Mouse (Mus musculus) lung, postnatal 0 days (tissue): ENCODE results near the gene Fermt2.

Experiments
- CTCF ChIP-seq: IDR thresholded peaks from 2 replicates; pipeline ENCODE4 v1.5.1; 2016; ENCODE audit warnings: antibody characterized with exemption, mild to moderate bottlenecking
- EP300 ChIP-seq: IDR thresholded peaks from 2 replicates; pipeline ENCODE4 v1.6.1; 2016; ENCODE audit warnings: antibody characterized with exemption, mild to moderate bottlenecking, control low read depth

DNA sequence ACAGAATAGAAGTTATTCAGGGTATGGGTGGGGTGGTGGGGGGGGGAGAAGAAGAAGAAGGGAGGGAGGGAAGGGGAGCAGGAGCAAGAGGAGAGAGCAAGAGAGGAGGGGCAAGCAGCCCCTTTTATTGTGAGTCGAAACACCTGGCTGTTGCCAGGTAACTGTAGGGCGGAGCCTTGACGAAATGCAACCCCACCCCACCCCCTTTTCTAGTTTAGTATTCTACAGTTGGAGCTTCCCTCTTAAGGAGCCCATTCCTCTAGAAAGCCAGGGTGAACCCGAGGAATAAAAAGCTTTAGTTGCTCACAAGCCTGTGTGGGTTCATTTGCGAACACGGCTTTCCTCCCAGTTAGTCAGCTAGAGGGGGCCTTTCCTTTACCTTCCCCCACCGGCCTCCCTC lies 85.0 kb downstream of the Fermt2 start:
- TF ChIP-seq CTCF: no peak
- TF ChIP-seq EP300: no peak
